ENCODE assay signal across 9 mouse cellular contexts in genomic region chr16:91609501-91610245, GRCm38 (mm10). TPM values are rescaled to one million over a fixed set of nuclear protein-coding genes. Genes with fewer than 3 reads are reported as not detected.
DNase-seq lines count a peak whose midpoint lies in the region; ATAC-seq lines count a peak whose summit lies in the region.
"Had no signal": no experiment of that assay in that cellular context is flagged by ENCODE, and none has a peak within 500 bp of the region (broad histone marks: within the 10 kb centered on the region; RNA-seq: fewer than 3 reads in every experiment).

No protein-coding gene starts in this region.

- no peaks in the 10 kb centered on the region for H3K27me3 ChIP-seq in embryonic facial prominence, embryonic 14.5 days (replicated peaks; ENCODE audit: control insufficient read depth, insufficient read depth, low read length)
- no peaks in the 10 kb centered on the region for H3K27me3 ChIP-seq in embryonic facial prominence, embryonic 10.5 days (replicated peaks; ENCODE audit: low read depth, poor library complexity, severe bottlenecking)

- no peaks in the 10 kb centered on the region for H3K4me1 ChIP-seq in embryonic facial prominence, embryonic 14.5 days (ENCODE audit: control insufficient read depth, insufficient read depth, low read length)
- H3K4me1 ChIP-seq in embryonic facial prominence, embryonic 10.5 days: peaks cover 8% of the 10 kb centered on the region

- peak; percentile 40 for DNase-seq in embryonic facial prominence, embryonic 14.5 days (ENCODE audit: low spot score)
- DNase-seq in embryonic facial prominence, embryonic 10.5 days (ENCODE audit: low spot score): no peak
- DNase-seq in urinary bladder, postnatal 36 days (ENCODE audit: low spot score in 2 of 2): peak; percentile 10 to 39
- DNase-seq in urinary bladder, adult 18-20 months (ENCODE audit: low spot score in 2 of 2): no peak
- peak; percentile 55 to 64 for DNase-seq in kidney, postnatal 25 days
- DNase-seq in yolk sac, embryonic 10.5 days (ENCODE audit: low spot score): no peak
- DNase-seq in natural killer cell, adult 2 months (ENCODE audit: low spot score in 2 of 2): no peak
- DNase-seq: retina, postnatal 1 day had no signal

- ATAC-seq in embryonic facial prominence, embryonic 14.5 days (ENCODE audit: low read depth): peak; percentile 44; the same call in 1 of the 2 replicates
- ATAC-seq in granulocyte monocyte progenitor cell, adult 5-6 weeks (replicated peaks; ENCODE audit: poor library complexity, severe bottlenecking): no peak

- H3K9ac ChIP-seq in embryonic facial prominence, embryonic 14.5 days (ENCODE audit: low read depth, low read length): no peak overlapping the region

- H3K4me3 ChIP-seq in embryonic facial prominence, embryonic 14.5 days (ENCODE audit: low read depth, low read length): no peak overlapping the region
- H3K4me3 ChIP-seq in embryonic facial prominence, embryonic 10.5 days: no peak overlapping the region

- WGBS in embryonic facial prominence, embryonic 14.5 days: 47% methylated on average over 9 of the region's 9 CpGs
- WGBS in embryonic facial prominence, embryonic 10.5 days: 81% methylated on average over 9 of the region's 9 CpGs

- H3K27ac ChIP-seq in embryonic facial prominence, embryonic 14.5 days (replicated peaks; ENCODE audit: low read depth, low read length): no peak overlapping the region
- H3K27ac ChIP-seq in embryonic facial prominence, embryonic 10.5 days (replicated peaks): no peak overlapping the region

- H3K36me3 ChIP-seq in embryonic facial prominence, embryonic 14.5 days (ENCODE audit: control insufficient read depth, insufficient read depth, low read length): no peaks in the 10 kb centered on the region
- no peaks in the 10 kb centered on the region for H3K36me3 ChIP-seq in embryonic facial prominence, embryonic 10.5 days (replicated peaks)

- no peak overlapping the region for H3K4me2 ChIP-seq in embryonic facial prominence, embryonic 14.5 days (ENCODE audit: low read depth, low read length)

- no peaks in the 10 kb centered on the region for H3K9me3 ChIP-seq in embryonic facial prominence, embryonic 14.5 days (ENCODE audit: control insufficient read depth, low read length)
- H3K9me3 ChIP-seq in embryonic facial prominence, embryonic 10.5 days: no peaks in the 10 kb centered on the region; the same call in 1 of the 2 replicates

RNA-seq across cellular contexts. Expression of gene Dnajc28, which starts 9.2 kb away (rescaled TPM):
- polyA plus RNA-seq in embryonic facial prominence, embryonic 14.5 days (2014; fragmentation: Nextera tagmentation; extraction: Ambion mirVana): 2.4 and 4.5 TPM in 2 replicates
- 4.2 and 4.6 TPM in 2 replicates for polyA plus RNA-seq in embryonic facial prominence, embryonic 10.5 days (2016; fragmentation: Nextera tagmentation; extraction: Ambion mirVana)
- 2.4 and 2.8 TPM in 2 replicates for total RNA-seq in granulocyte monocyte progenitor cell, adult 5-6 weeks (2014; fragmentation: Nextera tagmentation)
- total RNA-seq in granulocyte monocyte progenitor cell, adult 5-6 weeks (2017): 6.1 and 9.2 TPM in 2 replicates

RNA-seq across cellular contexts. Expression of gene Tmem50b, which starts 12.1 kb away (rescaled TPM):
- polyA plus RNA-seq in embryonic facial prominence, embryonic 14.5 days (2014; fragmentation: Nextera tagmentation; extraction: Ambion mirVana): 39.5 and 41.7 TPM in 2 replicates
- 25.6 and 28.5 TPM in 2 replicates for polyA plus RNA-seq in embryonic facial prominence, embryonic 10.5 days (2016; fragmentation: Nextera tagmentation; extraction: Ambion mirVana)
- 56.8 and 64.9 TPM in 2 replicates for total RNA-seq in granulocyte monocyte progenitor cell, adult 5-6 weeks (2014; fragmentation: Nextera tagmentation)
- 38.5 and 41.1 TPM in 2 replicates for total RNA-seq in granulocyte monocyte progenitor cell, adult 5-6 weeks (2017)

RNA-seq across cellular contexts. Expression of gene Gart, which starts 37.1 kb away (rescaled TPM):
- 84.5 and 96.3 TPM in 2 replicates for polyA plus RNA-seq in embryonic facial prominence, embryonic 14.5 days (2014; fragmentation: Nextera tagmentation; extraction: Ambion mirVana)
- 168 and 185 TPM in 2 replicates for polyA plus RNA-seq in embryonic facial prominence, embryonic 10.5 days (2016; fragmentation: Nextera tagmentation; extraction: Ambion mirVana)
- 169 and 244 TPM in 2 replicates for total RNA-seq in granulocyte monocyte progenitor cell, adult 5-6 weeks (2014; fragmentation: Nextera tagmentation)
- 443 and 453 TPM in 2 replicates for total RNA-seq in granulocyte monocyte progenitor cell, adult 5-6 weeks (2017)

RNA-seq across cellular contexts. Expression of gene Son, which starts 37.6 kb away (rescaled TPM):
- polyA plus RNA-seq in embryonic facial prominence, embryonic 14.5 days (2014; fragmentation: Nextera tagmentation; extraction: Ambion mirVana): 145 and 157 TPM in 2 replicates
- 112 and 119 TPM in 2 replicates for polyA plus RNA-seq in embryonic facial prominence, embryonic 10.5 days (2016; fragmentation: Nextera tagmentation; extraction: Ambion mirVana)
- total RNA-seq in granulocyte monocyte progenitor cell, adult 5-6 weeks (2014; fragmentation: Nextera tagmentation): 326 and 356 TPM in 2 replicates
- total RNA-seq in granulocyte monocyte progenitor cell, adult 5-6 weeks (2017): 242 and 285 TPM in 2 replicates

Comparison
In these comparisons a context has a peak if more than half of its experiments do, and no peak if none do; other contexts are left out.
1. DNase-seq: peak in embryonic facial prominence, embryonic 14.5 days (single experiment), urinary bladder, postnatal 36 days (2 of 2) and kidney, postnatal 25 days (2 of 2); none in embryonic facial prominence, embryonic 10.5 days (single experiment), urinary bladder, adult 18-20 months (0 of 2), yolk sac, embryonic 10.5 days (single experiment) and natural killer cell, adult 2 months (0 of 2).